Mouse (Mus musculus): ENCODE results near the gene Pln. TPM values are rescaled to one million over a fixed set of nuclear protein-coding genes. Genes with fewer than 3 reads are reported as not detected.
A peak's percentile ranks its signal among the peaks of the same experiment; 100 is the strongest.

Gene Pln
- 0.78 and 0.85 TPM in 2 replicates for polyA plus RNA-seq (2015; fragmentation: Nextera tagmentation; extraction: Ambion mirVana)

- DNase-seq (ENCODE audit: low spot score): no peak
- no peak within 1 kb of the TSS for H3K27ac ChIP-seq
Observed at GRCm38 (mm10) chr10:53337162-53337923, at the start of gene Pln. Gene Pln (plus strand): TSS chr10:53337667.

GRCm38 (mm10) chr10:53305867-53306266 is 31.6 kb upstream of the Pln start:
- Histone ChIP-seq H3K4me2 (ENCODE audit: low read length) (no peak overlapping the region), H3K9ac (ENCODE audit: low read depth, low read length) (no peak overlapping the region), H3K4me1 (replicated peaks; ENCODE audit: insufficient read depth, low read length) (no peaks in the 10 kb centered on the region), H3K27ac (no peak overlapping the region), H3K36me3 (ENCODE audit: insufficient read depth, low read length) (no peaks in the 10 kb centered on the region), H3K4me3 (replicated peaks; ENCODE audit: low read depth, low read length) (no peak overlapping the region), H3K27me3 (ENCODE audit: insufficient read depth, low read length) (no peaks in the 10 kb centered on the region), H3K9me3 (replicated peaks; ENCODE audit: low read length) (no peaks in the 10 kb centered on the region)
- DNase-seq (ENCODE audit: low spot score) (peak; percentile 53), ATAC-seq (replicated peaks; ENCODE audit: low FRiP score, low read depth) (no peak)
- 22% methylated on average over 3 of the region's 3 CpGs for WGBS
- peak; percentile 59 for TF ChIP-seq CTCF (IDR thresholded peaks at IDR 0.05; ENCODE audit: low read depth)

More at GRCm38 (mm10) chr10:53337162-53337923, at the start of gene Pln:
- ATAC-seq (replicated peaks; ENCODE audit: low FRiP score, low read depth): no peak
- Histone ChIP-seq H3K9ac (ENCODE audit: low read depth, low read length) (no peak within 1 kb of the TSS), H3K4me3 (replicated peaks; ENCODE audit: low read depth, low read length) (no peak within 1 kb of the TSS), H3K4me1 (replicated peaks; ENCODE audit: insufficient read depth, low read length) (no peaks in the 10 kb centered on the region), H3K36me3 (ENCODE audit: insufficient read depth, low read length) (no peaks in the 10 kb centered on the region), H3K27me3 (ENCODE audit: insufficient read depth, low read length) (no peaks in the 10 kb centered on the region), H3K9me3 (replicated peaks; ENCODE audit: low read length) (no peaks in the 10 kb centered on the region), H3K4me2 (ENCODE audit: low read length) (no peak within 1 kb of the TSS)
- no peak for TF ChIP-seq CTCF (IDR thresholded peaks at IDR 0.05; ENCODE audit: low read depth)
- WGBS: 72% methylated on average over 6 of the region's 6 CpGs

- H3K27me3 ChIP-seq (ENCODE audit: insufficient read depth, low read length): no peaks in the 10 kb centered on the region
- DNase-seq (ENCODE audit: low spot score) (no peak), ATAC-seq (replicated peaks; ENCODE audit: low FRiP score, low read depth) (no peak)
- no peak overlapping the region for H3K4me2 ChIP-seq (ENCODE audit: low read length)
- no peaks in the 10 kb centered on the region for H3K9me3 ChIP-seq (replicated peaks; ENCODE audit: low read length)
- TF ChIP-seq CTCF (IDR thresholded peaks at IDR 0.05; ENCODE audit: low read depth): no peak
- H3K36me3 ChIP-seq (ENCODE audit: insufficient read depth, low read length): no peaks in the 10 kb centered on the region
- H3K4me3 ChIP-seq (replicated peaks; ENCODE audit: low read depth, low read length): no peak overlapping the region
- no peak overlapping the region for H3K27ac ChIP-seq
- H3K9ac ChIP-seq (ENCODE audit: low read depth, low read length): no peak overlapping the region
- WGBS: 90% methylated on average over 3 of the region's 3 CpGs
- no peaks in the 10 kb centered on the region for H3K4me1 ChIP-seq (replicated peaks; ENCODE audit: insufficient read depth, low read length)
Observed at GRCm38 (mm10) chr10:53306674-53307073, 30.8 kb upstream of the Pln start.

GRCm38 (mm10) chr10:53323367-53323766 is 14.1 kb upstream of the Pln start:
- Histone ChIP-seq H3K27ac (no peak overlapping the region), H3K36me3 (ENCODE audit: insufficient read depth, low read length) (no peaks in the 10 kb centered on the region), H3K4me1 (replicated peaks; ENCODE audit: insufficient read depth, low read length) (no peaks in the 10 kb centered on the region)

GRCm38 (mm10) chr10:53324663-53325062 is 12.8 kb upstream of the Pln start:
- H3K27me3 ChIP-seq (ENCODE audit: insufficient read depth, low read length): no peaks in the 10 kb centered on the region
- no peak overlapping the region for H3K4me2 ChIP-seq (ENCODE audit: low read length)
- H3K4me1 ChIP-seq (replicated peaks; ENCODE audit: insufficient read depth, low read length): no peaks in the 10 kb centered on the region
- no peaks in the 10 kb centered on the region for H3K9me3 ChIP-seq (replicated peaks; ENCODE audit: low read length)
- no peak overlapping the region for H3K27ac ChIP-seq
- no peak for TF ChIP-seq CTCF (IDR thresholded peaks at IDR 0.05; ENCODE audit: low read depth)
- ATAC-seq (replicated peaks; ENCODE audit: low FRiP score, low read depth) (peak; percentile 74), DNase-seq (ENCODE audit: low spot score) (peak; percentile 82)
- no peak overlapping the region for H3K9ac ChIP-seq (ENCODE audit: low read depth, low read length)
- H3K36me3 ChIP-seq (ENCODE audit: insufficient read depth, low read length): no peaks in the 10 kb centered on the region
- no peak overlapping the region for H3K4me3 ChIP-seq (replicated peaks; ENCODE audit: low read depth, low read length)
- WGBS: 42% methylated on average over 1 of the region's 1 CpGs

More at GRCm38 (mm10) chr10:53323367-53323766, 14.1 kb upstream of the Pln start:
- Histone ChIP-seq H3K9ac (ENCODE audit: low read depth, low read length) (no peak overlapping the region), H3K4me3 (replicated peaks; ENCODE audit: low read depth, low read length) (no peak overlapping the region), H3K9me3 (replicated peaks; ENCODE audit: low read length) (no peaks in the 10 kb centered on the region), H3K27me3 (ENCODE audit: insufficient read depth, low read length) (no peaks in the 10 kb centered on the region), H3K4me2 (ENCODE audit: low read length) (no peak overlapping the region)
- ATAC-seq (replicated peaks; ENCODE audit: low FRiP score, low read depth): no peak
- DNase-seq (ENCODE audit: low spot score): no peak
- no peak for TF ChIP-seq CTCF (IDR thresholded peaks at IDR 0.05; ENCODE audit: low read depth)

- Histone ChIP-seq H3K9me3 (replicated peaks; ENCODE audit: low read length) (no peaks in the 10 kb centered on the region), H3K27me3 (ENCODE audit: insufficient read depth, low read length) (no peaks in the 10 kb centered on the region), H3K9ac (ENCODE audit: low read depth, low read length) (no peak overlapping the region), H3K4me1 (replicated peaks; ENCODE audit: insufficient read depth, low read length) (no peaks in the 10 kb centered on the region), H3K4me3 (replicated peaks; ENCODE audit: low read depth, low read length) (no peak overlapping the region), H3K27ac (no peak overlapping the region), H3K36me3 (ENCODE audit: insufficient read depth, low read length) (no peaks in the 10 kb centered on the region), H3K4me2 (ENCODE audit: low read length) (no peak overlapping the region)
- ATAC-seq (replicated peaks; ENCODE audit: low FRiP score, low read depth) (no peak), DNase-seq (ENCODE audit: low spot score) (no peak)
- no peak for TF ChIP-seq CTCF (IDR thresholded peaks at IDR 0.05; ENCODE audit: low read depth)
Observed at GRCm38 (mm10) chr10:53326367-53326766, 11.1 kb upstream of the Pln start.
